Mouse (Mus musculus) neural tube, embryonic 15.5 days (tissue): ENCODE measurements around the gene Kdf1. TPM values are rescaled to one million over a fixed set of nuclear protein-coding genes. Genes with fewer than 3 reads are reported as not detected.

Experiments
- ATAC-seq: fragments of 200-750 bp; cut with Nextera tagmentation; 2 replicates; pipeline ENCODE4 v1.8.0; 2017; ENCODE audit warnings: mild to moderate bottlenecking, moderate TSS enrichment, moderate library complexity; ENCODE audit not compliant: low FRiP score
- H3K27ac ChIP-seq: fragments of 300-500 bp; sonication (generic); replicated peaks from 2 replicates; pipeline ENCODE4 v1.5.1; 2015; ENCODE audit warnings: mild to moderate bottlenecking, inconsistent platforms
- H3K27me3 ChIP-seq: fragments of 300-500 bp; sonication (generic); replicated peaks from 2 replicates; pipeline ENCODE4 v1.6.1; 2015; ENCODE audit warnings: inconsistent platforms
- H3K36me3 ChIP-seq: fragments of 300-500 bp; sonication (generic); 2 replicates; pipeline ENCODE4 v1.6.1; 2015; ENCODE audit warnings: inconsistent platforms
- H3K4me1 ChIP-seq: fragments of 300-500 bp; sonication (generic); 2 replicates; pipeline ENCODE4 v1.6.1; 2015; ENCODE audit warnings: inconsistent platforms
- H3K4me2 ChIP-seq: fragments of 300-500 bp; sonication (generic); 2 replicates; pipeline ENCODE4 v1.6.1; 2015; ENCODE audit warnings: inconsistent platforms, mild to moderate bottlenecking, moderate library complexity
- H3K4me3 ChIP-seq: fragments of 300-500 bp; sonication (generic); replicated peaks from 2 replicates; pipeline ENCODE4 v1.5.1; 2015; ENCODE audit warnings: mild to moderate bottlenecking, inconsistent platforms
- H3K9ac ChIP-seq: fragments of 300-500 bp; sonication (generic); replicated peaks from 2 replicates; pipeline ENCODE4 v1.6.1; 2015; ENCODE audit warnings: mild to moderate bottlenecking, inconsistent platforms
- H3K9me3 ChIP-seq: fragments of 300-500 bp; sonication (generic); replicated peaks from 2 replicates; pipeline ENCODE4 v1.6.1; 2016; ENCODE audit warnings: inconsistent platforms
- WGBS: fragments of 180-500 bp; shearing (Covaris S2); methylation state at CpG from one replicate; pipeline ENCODE4 v1.1.7; 2015; ENCODE audit warnings: mixed read lengths; 5-methylcytosine and 5-hydroxymethylcytosine counted together
- polyA plus RNA-seq: library from polyadenylated mRNA; unstranded; fragments of >200 nt; fragmentation: Nextera tagmentation; extraction: Ambion mirVana; gene quantifications from 2 replicates; pipeline ENCODE4 v1.2.1, GENCODE M21; 2015

Gene Kdf1
- polyA plus RNA-seq, 1 experiment from 2014 or later, result 0.27 TPM

GRCm38 (mm10) chr4:133485691-133486425 lies 32.9 kb upstream of the Kdf1 start:
- H3K27ac ChIP-seq, result no peak overlapping the region
- no peak overlapping the region for H3K4me2 ChIP-seq
- peaks cover 6% of the 10 kb centered on the region for H3K4me1 ChIP-seq
- H3K9me3 ChIP-seq, result no peaks in the 10 kb centered on the region
- H3K4me3 ChIP-seq, result no peak overlapping the region
- H3K36me3 ChIP-seq, result no peaks in the 10 kb centered on the region
- no peak for ATAC-seq
- 86% methylated on average over 28 of the region's 28 CpGs for WGBS
- H3K27me3 ChIP-seq, result peaks cover 30% of the 10 kb centered on the region
- no peak overlapping the region for H3K9ac ChIP-seq

DNA sequence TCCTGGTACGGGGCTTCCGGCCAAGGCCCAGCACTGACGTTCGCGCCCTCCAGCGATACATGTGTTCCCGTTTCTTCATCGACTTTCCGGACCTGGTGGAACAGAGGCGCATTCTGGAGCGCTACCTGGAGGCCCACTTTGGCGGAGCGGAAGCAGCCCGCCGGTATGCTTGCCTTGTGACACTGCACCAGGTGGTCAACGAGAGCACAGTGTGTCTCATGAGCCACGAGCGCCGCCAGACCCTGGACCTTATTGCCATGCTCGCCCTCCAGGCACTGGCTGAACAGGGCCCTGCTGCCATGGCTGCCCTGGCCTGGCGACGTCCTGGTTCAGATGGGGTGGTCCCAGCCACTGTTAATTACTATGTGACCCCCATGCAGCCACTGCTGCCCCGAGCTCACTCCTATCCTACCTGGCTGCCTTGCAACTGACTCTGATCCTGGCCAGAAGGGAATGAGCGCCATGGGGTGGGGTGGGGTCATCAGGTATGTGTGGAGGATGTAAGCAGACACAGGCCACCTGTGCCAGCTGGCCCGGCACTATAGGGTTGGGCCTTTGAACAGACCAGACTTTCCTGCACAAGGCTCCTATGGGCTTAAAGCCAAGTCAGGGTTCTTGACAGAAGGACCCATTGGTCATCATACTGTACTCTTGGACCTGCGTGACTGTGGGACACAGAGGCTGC lies 31.9 kb upstream of the Kdf1 start:
- H3K4me3 ChIP-seq, result no peak overlapping the region
- 96% methylated on average over 26 of the region's 26 CpGs for WGBS
- H3K27ac ChIP-seq, result no peak overlapping the region
- H3K4me1 ChIP-seq, result peaks cover 6% of the 10 kb centered on the region
- no peak for ATAC-seq
- H3K27me3 ChIP-seq, result peaks cover 21% of the 10 kb centered on the region
- no peaks in the 10 kb centered on the region for H3K36me3 ChIP-seq
- H3K9ac ChIP-seq, result no peak overlapping the region
- H3K9me3 ChIP-seq, result no peaks in the 10 kb centered on the region
- H3K4me2 ChIP-seq, result no peak overlapping the region

DNA sequence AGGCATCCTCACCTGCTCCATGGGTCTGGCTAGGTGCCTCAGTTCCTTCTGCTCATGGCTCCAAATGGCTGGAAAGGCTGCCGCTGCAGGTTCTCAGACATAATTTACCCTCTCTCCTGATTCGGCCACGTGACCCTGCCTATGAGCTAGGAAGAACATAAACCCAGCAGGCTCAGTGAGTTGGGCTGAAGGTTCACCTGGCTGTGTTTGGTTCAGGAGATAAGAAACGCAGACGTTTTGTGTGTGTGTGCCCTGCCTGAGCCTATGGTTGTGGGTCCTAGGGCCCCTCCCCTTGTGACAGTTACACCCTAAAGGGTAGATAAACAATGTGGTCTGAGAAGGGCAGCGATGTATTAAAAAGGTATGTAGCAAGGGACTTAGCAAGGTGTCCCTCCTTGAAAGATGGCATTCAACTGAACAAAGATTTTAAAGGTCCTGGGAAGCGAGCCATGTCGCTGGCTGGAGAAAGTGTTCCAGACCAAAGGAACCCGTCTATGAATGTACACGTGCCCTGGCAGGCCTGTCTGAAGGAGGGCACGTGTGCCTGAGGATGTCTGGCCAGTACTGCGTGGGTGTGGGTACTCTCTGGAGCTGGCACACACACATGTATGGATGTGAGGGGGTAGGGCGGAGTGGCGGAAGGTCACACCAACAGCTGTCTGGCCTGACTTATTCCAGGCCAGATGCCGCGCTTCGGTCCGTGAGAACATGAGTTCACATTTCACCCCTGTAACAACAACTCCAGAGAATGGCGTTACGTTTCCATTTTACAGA lies 30.0 kb upstream of the Kdf1 start:
- peaks cover 6% of the 10 kb centered on the region for H3K4me1 ChIP-seq
- WGBS, result 85% methylated on average over 20 of the region's 20 CpGs
- peaks cover 13% of the 10 kb centered on the region; the same call in 1 of the 2 replicates for H3K27me3 ChIP-seq
- no peak for ATAC-seq
- H3K4me3 ChIP-seq, result no peak overlapping the region
- no peak overlapping the region for H3K9ac ChIP-seq
- H3K4me2 ChIP-seq, result no peak overlapping the region
- H3K36me3 ChIP-seq, result no peaks in the 10 kb centered on the region
- no peak overlapping the region for H3K27ac ChIP-seq
- H3K9me3 ChIP-seq, result no peaks in the 10 kb centered on the region

DNA sequence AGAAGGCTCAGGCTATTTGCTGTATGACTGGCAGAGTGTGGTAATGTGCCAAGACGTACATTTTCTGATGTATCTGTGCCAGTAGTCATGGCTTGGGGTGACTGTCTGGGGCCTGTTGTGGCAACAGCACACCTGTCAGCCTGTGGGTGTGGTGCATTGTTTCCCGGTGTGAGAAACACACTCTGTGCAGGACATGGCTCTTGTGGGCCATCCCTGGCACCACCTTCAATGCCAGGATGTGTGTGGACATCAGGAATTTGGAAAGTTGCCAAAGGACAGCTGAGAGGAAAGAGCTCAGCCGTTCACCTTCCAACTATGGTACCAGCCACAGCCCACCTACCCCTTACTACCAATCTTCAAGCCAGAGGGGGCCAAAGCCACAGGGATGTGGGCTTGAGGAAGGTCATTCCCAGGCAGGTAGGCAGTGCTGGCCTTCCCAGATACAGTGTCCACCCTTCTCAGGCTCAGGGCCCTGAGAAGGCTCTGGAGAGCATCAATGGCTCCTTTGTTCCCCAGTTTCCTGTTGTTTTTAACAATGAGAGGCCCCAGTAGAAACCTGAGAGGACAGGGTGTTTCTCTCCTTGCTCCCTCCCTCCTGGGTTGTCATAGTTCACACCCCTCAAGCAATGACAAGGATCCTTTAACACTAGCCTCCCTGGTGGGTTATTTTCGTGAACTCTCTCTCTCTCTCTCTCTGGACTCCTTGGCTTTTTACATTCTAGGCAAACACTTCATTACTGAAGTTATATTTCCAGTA lies 29.1 kb upstream of the Kdf1 start:
- Histone ChIP-seq H3K4me1 (peaks cover 8% of the 10 kb centered on the region), H3K4me3 (no peak overlapping the region), H3K27me3 (peaks cover 7% of the 10 kb centered on the region), H3K9me3 (no peaks in the 10 kb centered on the region), H3K9ac (no peak overlapping the region), H3K36me3 (no peaks in the 10 kb centered on the region), H3K4me2 (no peak overlapping the region), H3K27ac (no peak overlapping the region)
- 54% methylated on average over 4 of the region's 4 CpGs for WGBS
- ATAC-seq, result no peak

GRCm38 (mm10) chr4:133491800-133492199 lies 27.0 kb upstream of the Kdf1 start:
- H3K36me3 ChIP-seq, result no peaks in the 10 kb centered on the region
- peaks cover 28% of the 10 kb centered on the region for H3K27me3 ChIP-seq
- no peak overlapping the region for H3K4me2 ChIP-seq
- no peak for ATAC-seq
- no peak overlapping the region for H3K9ac ChIP-seq
- 38% methylated on average over 10 of the region's 10 CpGs for WGBS
- peaks cover 20% of the 10 kb centered on the region for H3K4me1 ChIP-seq
- H3K4me3 ChIP-seq, result no peak overlapping the region
- H3K9me3 ChIP-seq, result no peaks in the 10 kb centered on the region
- no peak overlapping the region for H3K27ac ChIP-seq

DNA sequence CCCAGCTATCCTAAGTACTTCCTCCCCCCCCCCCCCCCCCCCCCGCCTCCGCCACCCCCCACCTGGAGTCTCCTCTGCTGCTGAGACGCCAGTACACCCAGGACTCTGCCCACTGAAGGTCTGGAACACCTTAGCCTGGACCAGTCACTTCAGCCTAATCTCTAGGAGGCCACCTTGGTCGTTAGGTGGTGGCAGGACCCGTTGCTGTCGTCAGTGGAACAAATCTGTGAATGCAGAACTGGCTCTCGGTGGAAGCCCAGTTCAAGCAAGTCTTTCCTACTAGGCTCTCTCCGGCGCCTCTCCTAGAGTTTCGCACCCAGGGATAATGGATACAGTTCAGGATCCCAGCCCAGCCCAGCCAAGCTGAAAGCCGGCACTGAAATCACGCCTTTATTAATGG lies 24.9 kb upstream of the Kdf1 start:
- Histone ChIP-seq H3K27me3 (peaks cover 41% of the 10 kb centered on the region), H3K4me1 (peaks cover 39% of the 10 kb centered on the region), H3K27ac (no peak overlapping the region), H3K9ac (peak overlapping the region; percentile 26; the same call in 1 of the 2 replicates), H3K4me2 (peak overlapping the region; percentile 60), H3K4me3 (peak overlapping the region; percentile 29), H3K9me3 (no peaks in the 10 kb centered on the region), H3K36me3 (no peaks in the 10 kb centered on the region)
- no peak for ATAC-seq
- 26% methylated on average over 9 of the region's 12 CpGs for WGBS

DNA sequence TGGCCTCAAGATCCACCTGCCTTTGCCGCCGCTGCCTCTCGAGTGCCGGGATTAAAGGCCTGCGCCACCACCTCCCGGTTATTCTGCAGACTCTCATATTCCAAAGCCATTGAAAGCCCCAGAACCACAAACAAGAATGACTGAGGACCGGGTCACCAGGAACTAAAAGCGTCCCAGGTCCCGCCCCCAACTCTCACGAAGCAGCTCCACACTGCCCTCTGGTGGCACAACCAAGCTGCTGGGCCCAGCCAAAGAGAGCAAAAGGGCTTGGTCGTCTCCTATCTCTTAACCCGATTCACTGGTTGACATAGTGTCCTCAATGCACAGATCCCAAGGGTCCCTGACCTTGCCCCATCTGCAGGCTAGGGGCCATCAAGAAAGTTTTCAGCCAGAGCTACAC lies 24.3 kb upstream of the Kdf1 start:
- peak overlapping the region; percentile 60 for H3K4me2 ChIP-seq
- H3K4me3 ChIP-seq, result peak overlapping the region; percentile 29
- H3K9me3 ChIP-seq, result no peaks in the 10 kb centered on the region
- WGBS, result under 1% methylated on average over 12 of the region's 12 CpGs
- no peaks in the 10 kb centered on the region for H3K36me3 ChIP-seq
- H3K4me1 ChIP-seq, result peaks cover 41% of the 10 kb centered on the region
- H3K27me3 ChIP-seq, result peaks cover 47% of the 10 kb centered on the region
- no peak overlapping the region for H3K27ac ChIP-seq
- H3K9ac ChIP-seq, result peak overlapping the region; percentile 26; the same call in 1 of the 2 replicates
- ATAC-seq, result no peak

GRCm38 (mm10) chr4:133494867-133495266 lies 23.9 kb upstream of the Kdf1 start:
- no peak for ATAC-seq
- no peaks in the 10 kb centered on the region for H3K36me3 ChIP-seq
- 0 out of 2 replicates have a peak overlapping the region, but pooled peaks have one; percentile 60 for H3K4me2 ChIP-seq
- 68% methylated on average over 4 of the region's 4 CpGs for WGBS
- H3K9me3 ChIP-seq, result no peaks in the 10 kb centered on the region
- peaks cover 41% of the 10 kb centered on the region for H3K4me1 ChIP-seq
- peaks cover 51% of the 10 kb centered on the region for H3K27me3 ChIP-seq
- no peak overlapping the region for H3K9ac ChIP-seq
- no peak overlapping the region for H3K27ac ChIP-seq
- H3K4me3 ChIP-seq, result no peak overlapping the region

DNA sequence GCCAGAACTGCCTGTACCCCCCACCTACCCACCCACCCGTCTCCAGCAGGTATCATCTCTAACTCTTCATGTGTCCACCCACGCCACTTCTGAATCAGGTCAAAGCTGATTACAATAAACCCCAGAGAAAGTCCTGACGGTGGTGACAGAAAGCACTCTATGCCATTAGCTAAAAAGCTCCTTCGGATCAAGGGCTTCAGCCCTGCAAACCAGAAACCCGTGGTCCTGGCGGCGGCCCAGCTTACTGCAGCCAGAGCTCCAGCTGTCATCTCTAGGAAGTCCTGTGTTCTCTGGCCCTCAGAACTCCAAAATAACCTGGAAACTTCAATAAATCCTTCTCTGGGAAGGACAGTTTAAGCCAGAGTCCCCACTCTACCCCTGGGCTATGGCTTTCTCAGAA lies 23.1 kb upstream of the Kdf1 start:
- WGBS, result 36% methylated on average over 7 of the region's 7 CpGs

GRCm38 (mm10) chr4:133496738-133497445 lies 21.9 kb upstream of the Kdf1 start:
- H3K27me3 ChIP-seq, result peaks cover 69% of the 10 kb centered on the region

More for the DNA sequence above, 23.1 kb upstream of the Kdf1 start:
- peaks cover 41% of the 10 kb centered on the region for H3K4me1 ChIP-seq
- no peaks in the 10 kb centered on the region for H3K36me3 ChIP-seq
- peaks cover 60% of the 10 kb centered on the region for H3K27me3 ChIP-seq
- H3K4me2 ChIP-seq, result 0 out of 2 replicates have a peak overlapping the region, but pooled peaks have one; percentile 98
- no peak overlapping the region for H3K9ac ChIP-seq
- no peaks in the 10 kb centered on the region for H3K9me3 ChIP-seq
- no peak overlapping the region for H3K4me3 ChIP-seq
- no peak overlapping the region for H3K27ac ChIP-seq
- ATAC-seq, result no peak

More at GRCm38 (mm10) chr4:133496738-133497445, 21.9 kb upstream of the Kdf1 start:
- Histone ChIP-seq H3K36me3 (no peaks in the 10 kb centered on the region), H3K27ac (no peak overlapping the region), H3K9me3 (no peaks in the 10 kb centered on the region), H3K4me3 (peak overlapping the region; percentile 71), H3K9ac (peak overlapping the region; percentile 76; the same call in 1 of the 2 replicates), H3K4me2 (peak overlapping the region; percentile 98), H3K4me1 (peaks cover 41% of the 10 kb centered on the region)
- no peak; the same call in 1 of the 2 replicates for ATAC-seq
- WGBS, result 31% methylated on average over 6 of the region's 6 CpGs
